Mouse (Mus musculus) embryonic fibroblast, embryonic 13.5 days (primary cell): ENCODE data around the gene Mgmt. TPM values are rescaled to one million over a fixed set of nuclear protein-coding genes. Genes with fewer than 3 reads are reported as not detected.

Experiments used
- H3K27ac ChIP-seq: 2 replicates; pipeline ENCODE4 v1.5.1; 2012; ENCODE audit warnings: low read length, control low read depth, inconsistent platforms; ENCODE audit not compliant: insufficient read depth
- H3K4me1 ChIP-seq: 2 replicates; pipeline ENCODE4 v1.6.1; 2011; ENCODE audit warnings: low read length; ENCODE audit not compliant: control insufficient read depth, insufficient read depth
- H3K4me3 ChIP-seq: 2 replicates; pipeline ENCODE4 v1.5.1; 2011; ENCODE audit warnings: mild to moderate bottlenecking, control low read depth, low read length; ENCODE audit not compliant: insufficient read depth
- CTCF ChIP-seq: IDR thresholded peaks from 2 replicates; pipeline ENCODE4 v1.5.1; 2011; ENCODE audit warnings: mild to moderate bottlenecking, control low read depth, low read length, moderate library complexity, borderline replicate concordance; ENCODE audit not compliant: insufficient read depth
- POLR2A ChIP-seq: IDR thresholded peaks from 2 replicates; pipeline ENCODE4 v1.6.1; 2011; ENCODE audit warnings: low read depth, mild to moderate bottlenecking, control low read depth, low read length, moderate library complexity
- polyA plus RNA-seq: library from polyadenylated mRNA; stranded (reverse); fragments of >200 nt; gene quantifications from 2 replicates; pipeline ENCODE4 v1.2.4, GENCODE M21; 2011; ENCODE audit warnings: low read depth; ENCODE audit not compliant: missing spikeins, insufficient read length

Gene Mgmt
- polyA plus RNA-seq, 1 experiment: 10.2 TPM

DNA sequence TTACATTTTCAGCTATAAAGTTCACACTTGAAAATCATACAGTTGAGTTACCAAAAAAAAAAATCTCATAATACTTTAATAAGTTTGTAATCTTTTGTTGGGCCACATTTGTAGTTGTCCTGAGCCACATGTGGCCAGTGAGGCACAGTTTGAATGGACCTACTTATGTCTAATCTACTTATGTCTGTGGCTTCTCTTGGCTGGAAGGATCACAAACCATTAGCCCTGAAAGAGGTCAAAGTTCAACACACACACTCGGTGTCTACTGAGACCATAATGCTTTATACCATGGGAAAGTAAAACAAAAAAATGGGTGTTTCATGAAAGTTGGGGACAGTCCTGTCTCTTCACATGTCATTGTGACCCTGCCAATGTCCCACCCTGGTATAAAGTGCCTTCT, 3.1 kb downstream of the Mgmt start:
- Histone ChIP-seq H3K4me1 (no peaks in the 10 kb centered on the region), H3K27ac (no peak overlapping the region), H3K4me3 (no peak overlapping the region)
- no peak for TF ChIP-seq CTCF
- no peak for TF ChIP-seq POLR2A

DNA sequence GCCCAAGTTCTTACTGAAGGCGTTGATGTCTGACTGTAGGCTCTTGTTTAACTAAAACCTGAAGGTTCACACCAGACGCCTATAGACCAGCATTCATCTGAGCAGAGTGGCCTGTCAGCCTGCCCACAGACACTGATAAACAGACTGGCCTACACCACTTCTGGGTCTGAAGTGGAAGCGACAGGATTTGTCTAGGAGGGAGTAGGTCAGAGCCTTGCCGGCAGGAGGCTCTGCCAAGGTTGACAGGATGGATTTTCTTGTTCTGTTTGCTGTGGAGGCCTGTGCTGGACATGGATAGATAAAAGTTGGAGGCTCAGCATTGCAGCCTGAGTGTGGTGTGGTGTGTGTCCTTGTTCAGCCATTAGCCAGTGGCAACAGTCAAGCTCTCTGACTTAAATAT, 3.6 kb downstream of the Mgmt start:
- no peak for TF ChIP-seq POLR2A
- no peak for TF ChIP-seq CTCF
- H3K4me3 ChIP-seq: no peak overlapping the region
- no peaks in the 10 kb centered on the region for H3K4me1 ChIP-seq
- no peak overlapping the region for H3K27ac ChIP-seq

- Histone ChIP-seq H3K4me3 (no peak overlapping the region), H3K27ac (no peak overlapping the region), H3K4me1 (no peaks in the 10 kb centered on the region)
- TF ChIP-seq CTCF: no peak
- TF ChIP-seq POLR2A: no peak
Observed at GRCm38 (mm10) chr7:136908616-136909144, 14.3 kb downstream of the Mgmt start.

DNA sequence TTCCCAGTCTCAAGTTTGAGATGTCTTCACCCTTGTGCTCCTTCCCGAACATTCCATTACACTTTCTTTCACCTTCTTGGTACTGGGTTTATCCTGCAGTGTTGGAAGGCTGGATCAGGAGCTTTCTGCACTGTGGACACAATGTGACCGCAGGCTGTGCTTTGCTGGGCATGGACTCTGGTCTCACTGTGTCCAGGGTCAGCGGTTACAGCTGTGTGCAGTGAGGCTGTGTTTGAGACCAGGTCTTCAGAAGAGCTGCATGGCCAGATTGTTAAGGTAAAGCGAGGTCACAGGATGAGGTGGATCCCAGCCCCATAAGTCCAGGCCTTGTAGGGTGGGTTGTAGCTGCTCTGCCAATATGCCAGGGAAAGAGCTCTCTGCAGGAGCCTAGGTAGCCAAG, 18.5 kb downstream of the Mgmt start:
- Histone ChIP-seq H3K27ac (no peak overlapping the region), H3K4me1 (no peaks in the 10 kb centered on the region; the same call in 1 of the 2 replicates), H3K4me3 (no peak overlapping the region)
- TF ChIP-seq CTCF: no peak
- TF ChIP-seq POLR2A: no peak

DNA sequence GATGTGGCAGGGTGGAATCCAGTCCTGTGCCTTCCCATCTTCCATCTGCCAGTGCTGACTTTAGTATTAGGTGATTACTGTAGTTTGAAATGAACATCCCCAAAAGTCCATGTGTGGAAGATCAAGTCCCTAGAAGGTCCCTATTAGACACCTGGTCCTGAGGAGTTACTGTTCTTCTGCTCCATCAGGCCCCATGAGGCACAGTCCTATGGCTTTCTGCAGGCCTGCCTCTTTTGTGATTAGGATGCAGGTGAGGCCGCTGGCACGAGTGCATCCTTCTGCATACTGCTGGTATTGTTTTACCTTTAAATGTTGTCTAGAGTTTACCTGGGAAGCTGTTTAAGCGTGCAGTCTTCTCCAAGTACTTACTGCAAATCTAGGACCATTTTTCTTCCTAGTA, 21.6 kb downstream of the Mgmt start:
- no peak overlapping the region for H3K27ac ChIP-seq

DNA sequence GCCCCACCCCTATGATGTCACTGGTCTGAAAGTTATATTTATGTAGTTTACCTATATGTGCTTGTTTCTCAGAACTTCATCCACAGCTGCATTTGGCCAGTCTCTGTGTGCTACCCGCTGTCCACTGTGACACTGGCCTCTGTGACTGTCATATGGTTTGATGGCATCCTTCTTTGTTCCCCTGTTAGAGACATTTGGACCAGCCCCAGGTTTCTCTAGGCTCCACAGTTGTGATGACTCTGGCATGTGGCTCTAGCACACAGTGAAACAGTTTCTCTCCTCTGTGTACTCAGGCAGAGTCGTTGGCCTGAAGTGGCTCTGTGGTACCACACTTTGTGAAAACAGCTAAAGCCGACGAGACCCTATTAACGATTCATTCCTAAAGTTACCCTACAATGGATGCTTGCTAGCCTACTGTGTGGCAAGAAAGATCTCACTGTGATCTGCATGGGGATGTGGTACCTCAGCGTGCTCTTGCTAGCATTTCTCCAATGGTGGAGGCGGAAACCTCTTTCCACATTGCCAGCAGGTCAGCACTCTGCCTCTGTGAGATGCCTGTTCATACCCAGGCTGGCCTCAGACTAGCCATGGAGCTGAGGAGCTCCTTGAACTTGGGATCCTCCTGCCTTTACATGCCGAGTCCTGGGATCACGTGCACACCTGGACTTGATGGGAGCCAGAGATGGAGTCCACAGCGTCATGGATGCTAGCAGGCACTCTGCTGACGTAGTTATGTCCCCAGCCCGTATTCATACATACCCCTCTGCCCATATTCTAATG, 26.8 kb downstream of the Mgmt start:
- H3K4me1 ChIP-seq: no peaks in the 10 kb centered on the region; the same call in 1 of the 2 replicates
- no peak for TF ChIP-seq POLR2A
- TF ChIP-seq CTCF: no peak
- H3K27ac ChIP-seq: no peak overlapping the region
- no peak overlapping the region for H3K4me3 ChIP-seq

More for the DNA sequence above, 21.6 kb downstream of the Mgmt start:
- TF ChIP-seq CTCF (no peak), POLR2A (no peak)
- Histone ChIP-seq H3K4me3 (no peak overlapping the region), H3K4me1 (no peaks in the 10 kb centered on the region; the same call in 1 of the 2 replicates)

- TF ChIP-seq POLR2A: no peak
- TF ChIP-seq CTCF: no peak
- H3K27ac ChIP-seq: no peak overlapping the region
- H3K4me1 ChIP-seq: no peaks in the 10 kb centered on the region; the same call in 1 of the 2 replicates
- H3K4me3 ChIP-seq: no peak overlapping the region
Observed at GRCm38 (mm10) chr7:136922230-136922629, 27.8 kb downstream of the Mgmt start.

DNA sequence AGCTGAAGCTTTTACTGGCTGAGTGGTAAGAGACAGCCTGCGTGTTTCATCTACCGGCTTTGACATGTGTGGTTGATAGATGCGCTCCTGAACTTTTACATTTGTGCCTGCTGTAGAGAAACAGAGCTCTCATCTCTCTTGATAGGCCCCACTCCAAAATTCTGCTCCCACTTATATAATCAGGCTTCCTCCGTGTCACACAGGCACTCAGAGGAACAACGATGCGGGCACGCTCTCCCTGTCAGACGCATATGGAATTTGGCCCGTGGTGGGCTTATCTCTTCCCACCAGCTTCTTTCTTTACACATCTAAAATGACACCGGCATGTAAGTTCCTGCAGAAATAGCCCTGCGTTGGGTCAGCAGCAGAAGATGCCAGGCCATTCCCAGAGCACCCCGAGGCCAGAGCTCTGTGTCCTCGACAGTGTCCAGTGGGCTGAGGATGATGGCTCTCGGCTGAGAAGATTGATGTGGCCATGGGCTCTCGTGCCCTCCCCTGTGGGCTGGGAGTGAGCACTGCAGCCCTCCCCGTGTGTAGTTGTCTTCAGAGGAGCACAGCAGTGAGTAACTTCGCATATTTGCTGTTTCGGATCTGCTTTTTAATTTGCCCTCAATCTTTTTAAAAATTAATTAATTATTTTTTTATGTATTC, 30.3 kb downstream of the Mgmt start:
- no peak overlapping the region for H3K27ac ChIP-seq
- H3K4me3 ChIP-seq: no peak overlapping the region
- H3K4me1 ChIP-seq: no peaks in the 10 kb centered on the region
- TF ChIP-seq CTCF (no peak), POLR2A (no peak)

GRCm38 (mm10) chr7:136926178-136926577, 31.8 kb downstream of the Mgmt start:
- TF ChIP-seq POLR2A (no peak), CTCF (no peak)
- Histone ChIP-seq H3K4me1 (no peaks in the 10 kb centered on the region), H3K4me3 (no peak overlapping the region), H3K27ac (no peak overlapping the region)

DNA sequence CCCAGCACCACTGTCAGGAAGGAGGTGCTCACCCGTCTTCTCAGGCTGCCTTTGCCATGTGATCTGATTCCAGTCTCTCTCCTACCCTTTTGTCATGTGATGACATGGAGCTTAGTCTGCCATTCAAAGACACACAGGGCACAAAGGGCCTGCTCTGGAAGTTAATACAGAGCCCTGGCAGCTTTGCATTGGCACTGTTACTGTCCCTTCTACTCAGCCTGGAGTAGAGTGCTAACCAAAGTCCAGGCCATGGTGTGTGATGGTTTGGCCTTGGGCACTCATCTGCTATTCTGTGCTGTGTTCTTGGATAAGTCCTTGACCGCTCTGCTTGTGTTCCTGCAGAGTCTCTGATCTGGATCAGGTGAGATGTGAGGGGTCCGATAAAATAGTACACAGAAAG, 36.0 kb downstream of the Mgmt start:
- no peaks in the 10 kb centered on the region for H3K4me1 ChIP-seq
- no peak for TF ChIP-seq POLR2A
- no peak for TF ChIP-seq CTCF
- H3K4me3 ChIP-seq: no peak overlapping the region
- no peak overlapping the region for H3K27ac ChIP-seq

GRCm38 (mm10) chr7:136933367-136933766, 39.0 kb downstream of the Mgmt start:
- no peak for TF ChIP-seq CTCF
- TF ChIP-seq POLR2A: no peak
- Histone ChIP-seq H3K4me1 (no peaks in the 10 kb centered on the region), H3K27ac (no peak overlapping the region), H3K4me3 (no peak overlapping the region)
